Mouse (Mus musculus) ES-E14 (cell line): ENCODE data around the gene Cfap77.

Experiments
- CHD2 ChIP-seq: IDR thresholded peaks from 2 replicates; pipeline ENCODE4 v1.6.1; 2014; ENCODE audit warnings: mild to moderate bottlenecking, low read depth, low read length, inconsistent platforms
- HCFC1 ChIP-seq: IDR thresholded peaks from 2 replicates; pipeline ENCODE4 v1.6.1; 2012; ENCODE audit warnings: low read length, inconsistent platforms, borderline replicate concordance; ENCODE audit not compliant: insufficient read depth
- MAFK ChIP-seq: IDR thresholded peaks from 2 replicates; pipeline ENCODE4 v1.6.1; 2014; ENCODE audit warnings: mild to moderate bottlenecking, low read depth, low read length, inconsistent platforms; ENCODE audit not compliant: insufficient read depth
- ZC3H11A ChIP-seq: IDR thresholded peaks from 2 replicates; pipeline ENCODE4 v1.6.1; 2012; ENCODE audit warnings: low read depth, mild to moderate bottlenecking, inconsistent platforms, low read length, borderline replicate concordance
- ZNF384 ChIP-seq: IDR thresholded peaks from 2 replicates; pipeline ENCODE4 v1.6.1; 2012; ENCODE audit warnings: low read depth, low read length, inconsistent platforms

DNA sequence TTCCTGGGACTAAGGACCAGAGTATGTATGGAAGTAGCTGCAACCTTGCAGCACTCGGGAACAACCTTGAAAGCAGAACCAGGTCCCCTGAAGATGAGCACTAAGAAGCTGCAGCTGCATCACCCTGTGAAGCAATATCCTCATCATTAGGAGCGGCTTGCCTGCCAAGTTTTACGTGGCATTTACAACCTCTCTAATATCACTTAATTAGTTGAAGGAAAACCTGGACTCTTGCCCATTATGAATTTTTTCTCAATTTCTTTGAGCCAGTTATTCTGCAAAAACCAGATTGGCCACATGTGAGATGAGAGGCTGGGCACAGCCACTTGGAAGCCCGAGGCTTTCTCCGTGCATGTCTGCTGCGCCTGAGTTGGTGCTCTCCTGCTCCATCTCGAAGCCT lies 159.0 kb downstream of the Cfap77 start:
- TF ChIP-seq MAFK (no peak), HCFC1 (no peak), ZNF384 (no peak), ZC3H11A (no peak), CHD2 (no peak)
